Mouse (Mus musculus) C2C12 (cell line): ENCODE data around the gene Psmd9.

ENCODE experiments used
- CEBPB ChIP-seq: IDR thresholded peaks from one replicate; pipeline ENCODE4 v1.6.1; 2011; ENCODE audit warnings: low read depth, mild to moderate bottlenecking, control low read depth, moderate library complexity
- CTCF ChIP-seq: IDR thresholded peaks from one replicate; pipeline ENCODE4 v1.5.1; 2011; ENCODE audit not compliant: control insufficient read depth, insufficient read depth, insufficient read length
- FOSL1 ChIP-seq: IDR thresholded peaks from one replicate; pipeline ENCODE4 v1.8.0; 2011; ENCODE audit warnings: mild to moderate bottlenecking, low read length; ENCODE audit not compliant: poor library complexity, insufficient read depth, severe bottlenecking
- MYOG ChIP-seq: IDR thresholded peaks from one replicate; pipeline ENCODE4 v1.6.1; 2011; ENCODE audit not compliant: control insufficient read depth, insufficient read length; ENCODE audit errors: extremely low read depth
- USF1 ChIP-seq: IDR thresholded peaks from one replicate; pipeline ENCODE4 v1.6.1; 2011; ENCODE audit warnings: low read depth, mild to moderate bottlenecking, control low read depth, moderate library complexity

DNA sequence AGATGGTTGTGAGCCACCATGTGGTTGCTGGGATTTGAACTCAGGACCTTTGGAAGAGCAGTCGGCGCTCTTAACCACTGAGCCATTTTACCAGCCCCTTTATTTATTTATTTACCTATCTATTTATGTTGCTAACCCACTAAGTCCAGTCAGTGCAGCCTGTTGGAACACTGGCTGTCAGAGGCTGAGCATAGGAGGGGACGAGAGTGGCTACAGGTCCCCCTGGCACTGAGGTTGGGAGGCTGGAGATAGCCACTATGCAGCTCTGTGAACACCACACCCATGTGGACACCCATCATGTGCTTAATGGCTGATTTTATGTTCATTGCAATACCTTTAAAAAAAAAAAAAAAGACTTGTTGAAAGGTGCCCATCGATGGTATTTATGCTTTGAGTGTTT, 110.0 kb downstream of the Psmd9 start:
- no peak for TF ChIP-seq CTCF
- TF ChIP-seq MYOG = no peak
- TF ChIP-seq USF1 = no peak
- TF ChIP-seq FOSL1 = no peak
- no peak for TF ChIP-seq CEBPB
